9 mouse cellular contexts compared by ENCODE assay signal in genomic region chr7:80864831-80865230, GRCm38 (mm10). TPM values are rescaled to one million over a fixed set of nuclear protein-coding genes. Genes with fewer than 3 reads are reported as not detected.
DNase-seq lines count a peak whose midpoint lies in the region; ATAC-seq lines count a peak whose summit lies in the region.
"Had no signal": no experiment of that assay in that cellular context is flagged by ENCODE, and none has a peak within 500 bp of the region (broad histone marks: within the 10 kb centered on the region; RNA-seq: fewer than 3 reads in every experiment).

No protein-coding gene starts in this region.

- H3K4me1 ChIP-seq in heart, embryonic 11.5 days (ENCODE audit: control insufficient read depth, insufficient read depth, low read length): peaks cover 21% of the 10 kb centered on the region

- intact Hi-C loops in heart, postnatal 25 days (cut with DNase I): loop anchor here (5.0 to 10.0 kb wide), 2 partner anchors 197 to 480 kb away; partner anchors contain the start of gene Rps17

- 53% methylated on average over 8 of the region's 8 CpGs for WGBS in heart, embryonic 11.5 days (ENCODE audit: insufficient replicate concordance)

- H3K27me3 ChIP-seq in heart, embryonic 11.5 days (ENCODE audit: control insufficient read depth, insufficient read depth, low read length): no peaks in the 10 kb centered on the region
- H3K27me3 ChIP-seq: limb, embryonic 12.5 days had no signal

- H3K36me3 ChIP-seq in heart, embryonic 11.5 days (ENCODE audit: control insufficient read depth, insufficient read depth, low read length): peaks cover 33% of the 10 kb centered on the region

- no peaks in the 10 kb centered on the region for H3K9me3 ChIP-seq in heart, embryonic 11.5 days (replicated peaks; ENCODE audit: control insufficient read depth, low read length)
- H3K9me3 ChIP-seq: limb, embryonic 12.5 days had no signal

- peak overlapping the region; percentile 62 for H3K27ac ChIP-seq in heart, embryonic 11.5 days (ENCODE audit: low read depth, low read length)
- H3K27ac ChIP-seq: limb, embryonic 12.5 days had no signal

- no peak overlapping the region for H3K9ac ChIP-seq in heart, embryonic 11.5 days (ENCODE audit: low read depth, low read length)
- H3K9ac ChIP-seq: limb, embryonic 12.5 days had no signal

- ATAC-seq in heart, embryonic 11.5 days (replicated peaks; ENCODE audit: insufficient number of reproducible peaks, low FRiP score, low TSS enrichment): no peak
- ATAC-seq in neutrophil, adult 5-6 weeks (ENCODE audit: extremely low read depth, insufficient number of reproducible peaks, low FRiP score, poor library complexity, severe bottlenecking): peak; percentile 41; the same call in 1 of the 2 replicates

- H3K4me2 ChIP-seq in heart, embryonic 11.5 days: peak overlapping the region; percentile 25; the same call in 1 of the 2 replicates
- H3K4me2 ChIP-seq: limb, embryonic 12.5 days had no signal

- no peak for DNase-seq in heart, postnatal 25 days (ENCODE audit: low spot score)
- DNase-seq in MEL-GATA-1-ER (ENCODE audit: extremely low read depth, low read depth): peak; percentile 80
- peak; percentile 44 for DNase-seq in kidney, postnatal 14 days
- DNase-seq in embryo, embryonic 10.5 days (ENCODE audit: low spot score): no peak
- DNase-seq in layer of hippocampus, adult 9-11 months: no peak
- no peak for DNase-seq in adrenal gland, adult 8-10 months

- no peak overlapping the region for H3K4me3 ChIP-seq in heart, embryonic 11.5 days (ENCODE audit: low read depth, low read length)
- H3K4me3 ChIP-seq: limb, embryonic 12.5 days had no signal

RNA-seq across cellular contexts. Expression of gene Zscan2, which starts 4.1 kb away (rescaled TPM):
- 1.8 and 2.3 TPM in 2 replicates for polyA plus RNA-seq in heart, embryonic 11.5 days (2014; fragmentation: Nextera tagmentation; extraction: Ambion mirVana)
- 1 to 10 TPM; 5.4 to 6.1 TPM for total RNA-seq in heart, postnatal 25 days (2021)
- total RNA-seq in neutrophil, adult 5-6 weeks (2017): 10.8 TPM in 2 replicates
- total RNA-seq in adrenal gland, adult 8-10 months (2022): 10 to 100 TPM in 2 of 4 experiments, 1 to 10 TPM in 2; 6.3 to 10.4 (median 9.7) TPM

RNA-seq across cellular contexts. Expression of gene Wdr73, which starts 36.2 kb away (rescaled TPM):
- polyA plus RNA-seq in heart, embryonic 11.5 days (2014; fragmentation: Nextera tagmentation; extraction: Ambion mirVana): 21.6 and 24.2 TPM in 2 replicates
- total RNA-seq in heart, postnatal 25 days (2021): 1 to 10 TPM; 5.7 to 6.0 TPM
- total RNA-seq in neutrophil, adult 5-6 weeks (2017): 13.9 and 15.0 TPM in 2 replicates
- total RNA-seq in adrenal gland, adult 8-10 months (2022): 10 to 100 TPM; 18.4 to 26.8 (median 24.0) TPM

RNA-seq across cellular contexts. Expression of gene Iqgap1, which starts 39.1 kb away (rescaled TPM):
- polyA plus RNA-seq in heart, embryonic 11.5 days (2014; fragmentation: Nextera tagmentation; extraction: Ambion mirVana): 33.5 and 35.9 TPM in 2 replicates
- 10 to 100 TPM; 39.8 to 46.7 TPM for total RNA-seq in heart, postnatal 25 days (2021)
- total RNA-seq in neutrophil, adult 5-6 weeks (2017): 756 and 768 TPM in 2 replicates
- total RNA-seq in adrenal gland, adult 8-10 months (2022): 100 to 1,000 TPM in 2 of 4 experiments, 10 to 100 TPM in 2; 82.6 to 138 (median 109) TPM

RNA-seq across cellular contexts. Expression of gene Nmb, which starts 40.0 kb away (rescaled TPM):
- 4.7 and 4.9 TPM in 2 replicates for polyA plus RNA-seq in heart, embryonic 11.5 days (2014; fragmentation: Nextera tagmentation; extraction: Ambion mirVana)
- total RNA-seq in heart, postnatal 25 days (2021): 1 to 10 TPM; 5.8 to 7.7 TPM
- 2.0 and 2.2 TPM in 2 replicates for total RNA-seq in neutrophil, adult 5-6 weeks (2017)
- total RNA-seq in adrenal gland, adult 8-10 months (2022): 1 to 10 TPM; 2.7 to 6.5 (median 3.4) TPM

Comparison
In these comparisons a context has a peak if more than half of its experiments do, and no peak if none do; other contexts are left out.
1. DNase-seq: peak in MEL-GATA-1-ER (single experiment) and kidney, postnatal 14 days (single experiment); none in heart, postnatal 25 days (single experiment), embryo, embryonic 10.5 days (single experiment), layer of hippocampus, adult 9-11 months (single experiment) and adrenal gland, adult 8-10 months (single experiment).